Mouse (Mus musculus) frontal cortex, adult 2 months (tissue): ENCODE data around the gene Sfpq. TPM values are rescaled to one million over a fixed set of nuclear protein-coding genes. Genes with fewer than 3 reads are reported as not detected.

Source experiments
- polyA plus RNA-seq: library from polyadenylated mRNA; depleted of rRNA; stranded (reverse); fragments of >200 nt; gene quantifications from 2 replicates; pipeline ENCODE4 v1.2.3, GENCODE M21; 2012; rRNA removed

The Sfpq gene
- polyA plus RNA-seq, 1 experiment: 163 TPM

Other genes starting within 250 kb of the Sfpq start
- gene Zmym4, start 53.2 kb upstream of the Sfpq start, polyA plus RNA-seq: 25.3 and 26.1 TPM in 2 replicates
- 7.0 and 8.0 TPM in 2 replicates for gene Zmym1, start 39.8 kb downstream of the Sfpq start, polyA plus RNA-seq
- 42.2 and 44.6 TPM in 2 replicates for gene Zmym6, start 56.1 kb downstream of the Sfpq start, polyA plus RNA-seq
- gene Tmem35b, start 102.4 kb downstream of the Sfpq start, polyA plus RNA-seq: 10.6 and 11.3 TPM in 2 replicates
- 163 and 186 TPM in 2 replicates for gene Dlgap3, start 147.9 kb downstream of the Sfpq start, polyA plus RNA-seq
- 75.6 and 76.0 TPM in 2 replicates for gene Smim12, start 222.5 kb downstream of the Sfpq start, polyA plus RNA-seq